Mouse (Mus musculus): Measurements from ENCODE around the gene Rundc1. TPM values are rescaled to one million over a fixed set of nuclear protein-coding genes. Genes with fewer than 3 reads are reported as not detected.
"Not testable (repeated sequence)": the region's sequence is repeated elsewhere in the genome, so short reads cannot be mapped to it uniquely, and the experiment has no call there.

Rundc1 gene
- polyA plus RNA-seq, 1 experiment from 2014 or later = 13.9 TPM

DNA sequence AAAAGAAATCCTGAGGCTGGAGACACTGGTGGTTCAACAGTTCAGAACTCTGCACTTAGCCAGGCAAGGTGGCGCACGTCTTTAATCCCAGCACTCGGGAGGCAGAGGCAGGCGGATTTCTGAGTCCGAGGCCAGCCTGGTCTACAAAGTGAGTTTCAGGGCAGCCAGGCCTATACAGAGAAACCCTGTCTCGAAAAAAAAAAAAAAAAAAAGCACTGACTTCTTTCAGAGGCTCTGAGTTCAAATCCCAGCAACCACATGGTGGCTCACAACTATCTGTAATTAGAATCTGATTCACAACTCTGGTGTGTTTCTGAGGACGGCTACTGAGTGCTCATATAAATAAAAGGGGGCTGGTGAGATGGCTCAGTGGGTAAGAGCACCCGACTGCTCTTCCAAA, 22.0 kb downstream of the Rundc1 start:
- 88% methylated on average over 8 of the region's 8 CpGs for WGBS
- peaks cover 20% of the 10 kb centered on the region for H3K36me3 ChIP-seq
- not testable (repeated sequence) for H3K4me2 ChIP-seq

DNA sequence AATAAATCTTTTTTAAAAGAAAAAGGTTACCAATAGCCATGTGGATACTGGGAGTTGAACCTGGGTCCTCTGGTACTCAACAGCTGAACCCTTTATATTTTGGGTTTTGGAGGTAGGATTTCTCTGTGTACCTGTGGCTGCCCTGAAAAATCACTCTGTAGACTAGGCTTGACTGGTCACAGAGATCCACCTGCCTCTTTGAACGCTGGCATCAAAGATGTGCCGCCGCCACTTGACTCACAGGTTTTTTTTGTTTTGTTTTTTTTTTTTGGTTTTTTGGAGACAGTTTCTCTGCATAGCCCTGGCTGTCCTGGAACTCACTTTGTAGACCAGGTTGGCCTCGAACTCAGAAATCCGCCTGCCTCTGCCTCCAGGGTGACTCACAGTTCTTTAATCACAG, 22.9 kb downstream of the Rundc1 start:
- peak overlapping the region; percentile 61 for H3K4me3 ChIP-seq
- WGBS = 88% methylated on average over 5 of the region's 5 CpGs
- ATAC-seq (replicated peaks; ENCODE audit: insufficient number of reproducible peaks, insufficient read depth, low FRiP score, low read depth) = no peak
- peak overlapping the region; percentile 82 for H3K27ac ChIP-seq
- H3K9me3 ChIP-seq (replicated peaks) = no peaks in the 10 kb centered on the region
- peaks cover 33% of the 10 kb centered on the region for H3K4me1 ChIP-seq (replicated peaks)
- H3K36me3 ChIP-seq = peaks cover 20% of the 10 kb centered on the region
- peak overlapping the region; percentile 55 for H3K9ac ChIP-seq
- H3K27me3 ChIP-seq = no peaks in the 10 kb centered on the region
- H3K4me2 ChIP-seq = peak overlapping the region; percentile 64

More for the DNA sequence above, 22.0 kb downstream of the Rundc1 start:
- H3K27ac ChIP-seq; H3K9ac ChIP-seq; ATAC-seq (replicated peaks; ENCODE audit: insufficient number of reproducible peaks, insufficient read depth, low FRiP score, low read depth); H3K4me3 ChIP-seq; H3K27me3 ChIP-seq; H3K9me3 ChIP-seq (replicated peaks): not testable (repeated sequence)
- H3K4me1 ChIP-seq (replicated peaks) = peaks cover 33% of the 10 kb centered on the region

DNA sequence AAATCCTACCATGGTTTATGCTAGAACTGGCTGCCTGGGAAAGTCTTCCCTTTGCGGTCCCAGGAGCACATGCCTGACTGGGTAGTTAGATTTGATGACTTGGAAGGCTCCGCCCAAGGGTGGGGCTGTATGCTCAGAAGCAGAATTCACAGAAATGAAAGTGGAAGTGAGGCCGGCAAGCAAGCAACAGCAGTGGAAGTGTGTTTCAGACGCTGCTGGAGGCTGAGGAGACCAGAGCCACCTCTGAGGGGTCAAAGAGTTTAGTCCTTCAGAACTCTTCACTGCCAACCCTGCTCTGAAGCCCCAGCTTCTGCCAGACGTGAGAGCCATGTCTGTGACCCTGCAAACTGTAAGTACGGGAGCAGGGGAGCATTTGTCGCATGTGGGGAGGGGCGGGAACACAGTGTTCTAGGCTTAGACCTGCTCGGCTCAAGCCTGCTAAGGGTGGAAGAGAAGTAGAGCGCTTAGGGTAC, 23.4 kb downstream of the Rundc1 start, which contains the start of gene Ifi35:
Gene Ifi35 (plus strand): TSS at position 134 of the 473 bp plus-strand sequence.
- Histone ChIP-seq H3K4me2 (peak within 1 kb of the TSS; percentile 64), H3K4me3 (peak within 1 kb of the TSS; percentile 61), H3K36me3 (peaks cover 20% of the 10 kb centered on the region), H3K4me1 (replicated peaks) (peaks cover 29% of the 10 kb centered on the region), H3K9ac (peak within 1 kb of the TSS; percentile 55), H3K9me3 (replicated peaks) (no peaks in the 10 kb centered on the region), H3K27me3 (no peaks in the 10 kb centered on the region), H3K27ac (peak within 1 kb of the TSS; percentile 82)
- 15% methylated on average over 10 of the region's 10 CpGs for WGBS
- peak; percentile 61 for ATAC-seq (replicated peaks; ENCODE audit: insufficient number of reproducible peaks, insufficient read depth, low FRiP score, low read depth)

DNA sequence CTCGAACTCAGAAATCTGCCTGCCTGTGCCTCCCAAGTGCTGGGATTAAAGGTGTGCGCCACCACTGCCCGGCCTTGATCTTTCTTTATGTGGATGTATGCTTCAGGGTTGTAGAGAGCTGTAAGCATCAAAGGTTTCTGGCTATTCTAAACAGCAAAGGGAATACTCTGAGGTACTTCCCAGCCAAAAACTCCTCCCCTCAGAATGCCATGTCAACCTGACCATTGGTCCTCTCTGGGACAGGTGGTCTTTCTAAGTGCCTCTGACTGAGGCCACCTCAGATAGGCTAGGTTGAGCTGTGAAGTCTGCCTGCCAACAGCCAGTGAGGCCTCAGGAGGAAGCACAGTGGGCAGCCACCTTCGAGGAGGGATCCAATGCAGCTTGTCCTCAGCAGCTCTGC, 24.0 kb downstream of the Rundc1 start:
- peak overlapping the region; percentile 55 for H3K9ac ChIP-seq
- ATAC-seq (replicated peaks; ENCODE audit: insufficient number of reproducible peaks, insufficient read depth, low FRiP score, low read depth) = no peak
- H3K9me3 ChIP-seq (replicated peaks) = no peaks in the 10 kb centered on the region
- peak overlapping the region; percentile 64 for H3K4me2 ChIP-seq
- H3K27me3 ChIP-seq = no peaks in the 10 kb centered on the region
- H3K4me1 ChIP-seq (replicated peaks) = peaks cover 23% of the 10 kb centered on the region
- H3K27ac ChIP-seq = peak overlapping the region; percentile 82
- H3K4me3 ChIP-seq = peak overlapping the region; percentile 61
- 74% methylated on average over 4 of the region's 4 CpGs for WGBS
- H3K36me3 ChIP-seq = peaks cover 16% of the 10 kb centered on the region

DNA sequence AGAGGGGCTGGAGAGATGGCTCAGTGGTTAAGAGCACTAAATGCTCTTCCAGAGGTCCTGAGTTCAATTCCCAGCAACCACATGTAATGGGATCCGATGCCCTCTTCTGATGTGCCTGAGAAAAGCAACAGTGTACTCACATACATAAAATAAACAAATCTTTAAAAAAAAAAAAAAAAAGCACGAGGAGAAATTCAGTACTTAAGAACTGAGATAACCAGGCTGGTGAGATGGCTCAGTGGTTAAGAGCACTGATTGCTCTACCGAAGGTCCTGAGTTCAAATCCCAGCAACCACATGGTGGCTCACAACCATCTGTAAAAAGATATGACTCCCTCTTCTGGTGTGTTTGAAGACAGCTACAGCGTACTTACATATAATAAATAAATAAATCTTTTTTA, 24.7 kb downstream of the Rundc1 start:
- H3K9ac ChIP-seq; H3K36me3 ChIP-seq; H3K4me2 ChIP-seq; H3K27me3 ChIP-seq; H3K9me3 ChIP-seq (replicated peaks); H3K27ac ChIP-seq; ATAC-seq (replicated peaks; ENCODE audit: insufficient number of reproducible peaks, insufficient read depth, low FRiP score, low read depth); H3K4me3 ChIP-seq: not testable (repeated sequence)
- peaks cover 17% of the 10 kb centered on the region for H3K4me1 ChIP-seq (replicated peaks)
- 83% methylated on average over 4 of the region's 4 CpGs for WGBS

DNA sequence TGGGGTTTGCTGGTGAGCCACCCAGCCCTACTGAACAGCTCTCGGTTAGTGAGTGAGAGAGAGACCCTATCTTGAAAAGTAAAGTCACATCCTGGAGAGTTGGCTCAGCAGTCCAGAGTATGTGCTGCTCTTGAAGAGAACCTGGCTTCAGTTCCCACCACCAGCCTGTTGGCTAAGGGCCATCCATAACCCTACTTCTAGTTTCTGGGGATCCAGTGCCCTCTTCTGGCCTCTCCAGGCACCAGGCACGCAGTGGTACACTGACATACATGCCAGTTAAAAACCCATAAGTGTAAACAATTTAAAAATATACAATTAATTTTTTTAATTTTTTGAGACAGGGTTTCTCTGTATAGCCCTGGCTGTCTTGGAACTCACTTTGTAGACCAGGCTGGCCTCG, 25.5 kb downstream of the Rundc1 start:
- no peak overlapping the region for H3K27ac ChIP-seq
- peaks cover 14% of the 10 kb centered on the region for H3K4me1 ChIP-seq (replicated peaks)
- peaks cover 2% of the 10 kb centered on the region; the same call in 1 of the 2 replicates for H3K36me3 ChIP-seq
- 72% methylated on average over 3 of the region's 3 CpGs for WGBS
- no peak overlapping the region for H3K4me3 ChIP-seq
- no peak overlapping the region for H3K9ac ChIP-seq
- no peaks in the 10 kb centered on the region for H3K27me3 ChIP-seq
- no peaks in the 10 kb centered on the region for H3K9me3 ChIP-seq (replicated peaks)
- no peak overlapping the region for H3K4me2 ChIP-seq
- no peak for ATAC-seq (replicated peaks; ENCODE audit: insufficient number of reproducible peaks, insufficient read depth, low FRiP score, low read depth)

DNA sequence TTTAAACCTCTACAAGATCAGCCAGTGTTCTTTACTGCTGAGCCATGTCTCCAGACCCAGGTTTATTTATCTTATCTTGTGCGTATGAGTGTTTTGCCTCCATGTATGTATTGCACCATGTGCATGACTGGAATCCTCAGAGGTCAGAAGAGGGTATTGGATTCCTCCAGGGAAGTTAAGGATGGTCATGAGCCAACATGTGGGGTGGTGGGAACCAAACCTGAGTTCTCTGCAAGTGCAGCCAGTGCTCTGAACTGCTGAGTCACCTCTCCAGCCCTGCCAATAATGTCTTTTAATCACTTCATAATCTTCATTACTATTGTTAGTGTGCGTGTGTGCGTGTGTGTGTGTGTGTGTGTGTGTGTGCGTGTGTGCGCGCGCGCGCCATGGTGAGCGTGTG, 26.7 kb downstream of the Rundc1 start:
- no peak overlapping the region for H3K4me3 ChIP-seq
- H3K27me3 ChIP-seq = no peaks in the 10 kb centered on the region
- peaks cover 14% of the 10 kb centered on the region for H3K4me1 ChIP-seq (replicated peaks)
- no peak overlapping the region for H3K9ac ChIP-seq
- ATAC-seq (replicated peaks; ENCODE audit: insufficient number of reproducible peaks, insufficient read depth, low FRiP score, low read depth) = no peak
- H3K9me3 ChIP-seq (replicated peaks) = no peaks in the 10 kb centered on the region
- 0 out of 2 replicates have a peak, but pooled peaks cover under 1% of the 10 kb centered on the region for H3K36me3 ChIP-seq
- H3K4me2 ChIP-seq = no peak overlapping the region
- no peak overlapping the region for H3K27ac ChIP-seq
- 93% methylated on average over 10 of the region's 10 CpGs for WGBS

DNA sequence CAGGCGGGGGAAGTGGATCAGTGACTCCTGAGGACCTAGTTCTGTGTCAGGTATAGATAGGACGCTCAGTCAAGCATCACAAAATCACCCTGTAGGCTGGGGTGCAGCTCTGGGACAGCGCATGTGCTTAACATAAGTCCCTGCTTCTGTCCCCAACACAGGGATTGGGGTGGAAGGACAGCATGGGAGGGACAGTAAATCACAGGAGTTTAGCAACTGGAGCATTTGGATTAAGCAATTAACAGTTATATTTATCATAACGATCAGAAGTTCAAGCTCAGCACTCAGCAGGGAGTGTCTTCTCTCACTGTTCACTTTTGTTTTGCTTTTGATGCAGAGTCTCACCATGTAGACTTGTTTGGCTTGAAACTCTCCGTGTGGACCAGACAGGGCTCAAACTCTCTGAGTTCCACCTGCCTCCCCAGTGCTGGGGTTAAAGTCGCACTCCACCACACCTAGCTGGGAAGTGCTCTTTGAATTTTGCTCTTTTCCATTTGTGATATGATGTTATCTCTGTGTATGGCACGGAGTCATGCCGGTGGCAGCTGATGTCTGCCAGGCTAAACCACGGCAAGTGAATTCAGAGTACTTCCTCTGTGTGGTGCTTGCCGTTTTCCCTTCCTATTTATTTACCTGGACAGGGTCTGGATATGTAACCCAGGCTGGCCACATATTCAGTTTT, 27.3 kb downstream of the Rundc1 start:
- no peaks in the 10 kb centered on the region for H3K27me3 ChIP-seq
- no peak overlapping the region for H3K4me2 ChIP-seq
- no peak overlapping the region for H3K4me3 ChIP-seq
- H3K9ac ChIP-seq = no peak overlapping the region
- H3K9me3 ChIP-seq (replicated peaks) = no peaks in the 10 kb centered on the region
- peaks cover 7% of the 10 kb centered on the region; the same call in 1 of the 2 replicates for H3K36me3 ChIP-seq
- WGBS = 56% methylated on average over 10 of the region's 10 CpGs
- no peak overlapping the region for H3K27ac ChIP-seq
- no peak for ATAC-seq (replicated peaks; ENCODE audit: insufficient number of reproducible peaks, insufficient read depth, low FRiP score, low read depth)
- H3K4me1 ChIP-seq (replicated peaks) = peaks cover 14% of the 10 kb centered on the region

DNA sequence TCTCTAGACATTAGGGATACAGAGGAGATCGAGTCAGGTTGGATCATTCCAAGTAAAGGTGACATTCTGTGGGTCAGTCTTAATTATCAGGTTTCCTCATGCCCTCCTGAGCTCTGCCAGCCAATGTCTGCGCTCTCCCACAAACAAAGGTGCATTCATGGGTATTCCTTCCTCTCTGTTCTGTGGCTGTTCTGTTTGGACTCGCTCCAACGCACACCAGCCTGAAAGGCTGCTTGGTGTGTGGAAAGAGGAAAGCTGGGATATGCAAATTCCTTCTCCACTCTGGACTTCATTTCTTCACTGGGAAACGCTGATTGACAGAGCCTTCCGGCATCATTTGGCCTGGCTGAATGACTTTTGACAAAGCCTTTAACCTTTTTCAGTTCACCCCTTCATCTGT, 29.8 kb downstream of the Rundc1 start:
- H3K9ac ChIP-seq = no peak overlapping the region
- peaks cover 4% of the 10 kb centered on the region; the same call in 1 of the 2 replicates for H3K4me1 ChIP-seq (replicated peaks)
- no peak overlapping the region for H3K4me2 ChIP-seq
- WGBS = 74% methylated on average over 6 of the region's 6 CpGs
- no peaks in the 10 kb centered on the region for H3K9me3 ChIP-seq (replicated peaks)
- H3K27ac ChIP-seq = no peak overlapping the region
- no peak for ATAC-seq (replicated peaks; ENCODE audit: insufficient number of reproducible peaks, insufficient read depth, low FRiP score, low read depth)
- peaks cover 31% of the 10 kb centered on the region for H3K36me3 ChIP-seq
- no peaks in the 10 kb centered on the region for H3K27me3 ChIP-seq
- no peak overlapping the region for H3K4me3 ChIP-seq

DNA sequence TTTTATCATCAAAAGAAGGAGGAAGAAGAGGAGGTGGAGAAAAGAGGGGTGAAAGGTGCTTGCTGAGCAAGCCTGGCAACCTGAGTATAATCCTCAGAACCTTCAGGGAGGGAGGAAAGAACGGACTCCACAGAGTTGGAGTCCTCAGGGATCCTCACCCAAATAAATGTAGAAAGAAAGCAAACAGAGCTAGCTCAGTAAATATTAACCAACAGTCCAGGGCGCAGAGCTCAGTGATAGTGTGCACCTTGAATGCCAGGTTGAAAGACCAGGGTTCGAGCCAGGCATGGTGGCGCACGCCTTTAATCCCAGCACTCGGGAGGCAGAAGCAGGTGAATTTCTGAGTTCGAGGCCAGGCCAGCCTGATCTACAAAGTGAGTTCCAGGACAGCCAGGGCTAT, 30.7 kb downstream of the Rundc1 start:
- H3K9me3 ChIP-seq (replicated peaks) = no peaks in the 10 kb centered on the region
- H3K36me3 ChIP-seq = peaks cover 40% of the 10 kb centered on the region
- H3K9ac ChIP-seq = no peak overlapping the region
- peaks cover 3% of the 10 kb centered on the region; the same call in 1 of the 2 replicates for H3K4me1 ChIP-seq (replicated peaks)
- no peak overlapping the region for H3K4me2 ChIP-seq
- no peaks in the 10 kb centered on the region for H3K27me3 ChIP-seq
- 88% methylated on average over 7 of the region's 7 CpGs for WGBS
- no peak overlapping the region for H3K4me3 ChIP-seq
- H3K27ac ChIP-seq = no peak overlapping the region
- no peak for ATAC-seq (replicated peaks; ENCODE audit: insufficient number of reproducible peaks, insufficient read depth, low FRiP score, low read depth)

DNA sequence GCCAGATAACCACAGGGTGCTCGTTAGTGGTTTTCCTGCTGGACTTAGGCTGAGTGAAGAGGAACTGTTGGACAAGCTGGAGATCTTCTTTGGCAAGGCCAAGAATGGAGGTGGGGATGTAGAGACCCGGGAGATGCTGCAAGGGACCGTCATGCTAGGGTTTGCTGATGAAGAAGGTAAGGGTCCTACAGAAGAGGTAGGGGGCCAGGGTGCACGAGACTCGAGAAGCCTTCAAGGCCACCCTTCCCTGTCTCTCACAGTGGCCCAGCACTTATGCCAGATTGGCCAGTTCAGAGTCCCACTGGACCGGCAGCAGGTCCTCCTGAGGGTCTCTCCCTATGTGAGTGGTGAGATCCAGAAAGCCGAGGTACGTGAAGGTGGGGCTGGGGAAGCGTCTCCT, 32.7 kb downstream of the Rundc1 start:
- no peak for ATAC-seq (replicated peaks; ENCODE audit: insufficient number of reproducible peaks, insufficient read depth, low FRiP score, low read depth)
- H3K9ac ChIP-seq = no peak overlapping the region
- WGBS = 86% methylated on average over 9 of the region's 9 CpGs
- H3K27ac ChIP-seq = no peak overlapping the region
- H3K4me2 ChIP-seq = no peak overlapping the region
- H3K9me3 ChIP-seq (replicated peaks) = no peaks in the 10 kb centered on the region
- peaks cover 6% of the 10 kb centered on the region for H3K4me1 ChIP-seq (replicated peaks)
- no peaks in the 10 kb centered on the region for H3K27me3 ChIP-seq
- H3K36me3 ChIP-seq = peaks cover 59% of the 10 kb centered on the region
- H3K4me3 ChIP-seq = no peak overlapping the region

DNA sequence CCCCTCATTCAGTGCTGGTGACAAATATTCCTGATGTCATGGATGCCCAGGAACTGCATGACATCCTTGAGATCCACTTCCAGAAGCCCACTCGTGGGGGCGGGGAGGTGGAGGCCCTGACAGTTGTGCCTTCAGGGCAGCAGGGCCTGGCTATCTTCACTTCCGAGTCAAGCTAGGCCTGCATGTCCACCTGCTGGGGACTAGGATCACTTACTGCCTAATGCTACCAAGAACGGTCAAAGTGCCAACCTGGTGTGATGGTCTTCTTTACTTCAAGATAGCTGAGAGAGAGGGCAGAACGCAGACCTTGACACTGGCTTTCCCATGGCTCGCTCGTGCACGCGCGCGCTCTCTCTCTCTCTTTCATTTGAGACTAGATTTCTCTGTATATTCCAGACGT, 33.3 kb downstream of the Rundc1 start:
- Histone ChIP-seq H3K9me3 (replicated peaks) (no peaks in the 10 kb centered on the region), H3K4me1 (replicated peaks) (peaks cover 12% of the 10 kb centered on the region), H3K4me2 (no peak overlapping the region), H3K27me3 (no peaks in the 10 kb centered on the region), H3K36me3 (peaks cover 60% of the 10 kb centered on the region), H3K9ac (no peak overlapping the region), H3K27ac (no peak overlapping the region), H3K4me3 (no peak overlapping the region)
- ATAC-seq (replicated peaks; ENCODE audit: insufficient number of reproducible peaks, insufficient read depth, low FRiP score, low read depth) = no peak
- WGBS = 84% methylated on average over 12 of the region's 12 CpGs
